Mouse (Mus musculus) hindbrain, postnatal 0 days (tissue): Measurements from ENCODE around the gene Traf4. TPM values are rescaled to one million over a fixed set of nuclear protein-coding genes. Genes with fewer than 3 reads are reported as not detected.

Experiments
- ATAC-seq: fragments of 200-750 bp; cut with Nextera tagmentation; 2 replicates; pipeline ENCODE4 v1.8.0; 2017; ENCODE audit warnings: mild to moderate bottlenecking, moderate TSS enrichment, moderate library complexity
- DNase-seq: peaks from one replicate; pipeline ENCODE4 v3.0.0-alpha.2; 2015; ENCODE audit warnings: low spot score
- H3K27ac ChIP-seq: fragments of 300-500 bp; sonication (generic); 2 replicates; pipeline ENCODE4 v1.5.1; 2014; ENCODE audit warnings: mild to moderate bottlenecking
- H3K27me3 ChIP-seq: fragments of 300-500 bp; sonication (generic); 2 replicates; pipeline ENCODE4 v1.6.1; 2014; ENCODE audit warnings: low read length, mixed read lengths; ENCODE audit not compliant: insufficient read depth
- H3K36me3 ChIP-seq: fragments of 300-500 bp; sonication (generic); 2 replicates; pipeline ENCODE4 v1.6.1; 2014; ENCODE audit warnings: low read length, mixed read lengths; ENCODE audit not compliant: insufficient read depth
- H3K4me1 ChIP-seq: fragments of 300-500 bp; sonication (generic); 2 replicates; pipeline ENCODE4 v1.6.1; 2014; ENCODE audit warnings: antibody characterized with exemption, low read length, mixed read lengths; ENCODE audit not compliant: insufficient read depth
- H3K4me2 ChIP-seq: fragments of 300-500 bp; sonication (generic); 2 replicates; pipeline ENCODE4 v1.6.1; 2014; ENCODE audit warnings: low read depth, mild to moderate bottlenecking, low read length, moderate library complexity, mixed read lengths
- H3K4me3 ChIP-seq: fragments of 300-500 bp; sonication (generic); 2 replicates; pipeline ENCODE4 v1.5.1; 2014; ENCODE audit warnings: low read length
- H3K9ac ChIP-seq: fragments of 300-500 bp; sonication (generic); replicated peaks from 2 replicates; pipeline ENCODE4 v1.6.1; 2014; ENCODE audit warnings: mild to moderate bottlenecking, low read length, moderate library complexity, mixed read lengths
- H3K9me3 ChIP-seq: fragments of 300-500 bp; sonication (generic); 2 replicates; pipeline ENCODE4 v1.6.1; 2016; ENCODE audit warnings: low read length, mixed read lengths
- CTCF ChIP-seq: IDR thresholded peaks from 2 replicates; pipeline ENCODE4 v1.5.1; 2016; ENCODE audit warnings: antibody characterized with exemption, control low read depth, low read depth
- WGBS: fragments of 180-500 bp; shearing (Covaris S2); extraction: QIAGEN DNeasy Blood & Tissue Kit; methylation state at CpG from one replicate; pipeline ENCODE4 v1.1.7; 2014; 5-methylcytosine and 5-hydroxymethylcytosine counted together
- polyA plus RNA-seq: library from polyadenylated mRNA; unstranded; fragments of >200 nt; fragmentation: Nextera tagmentation; extraction: Ambion mirVana; gene quantifications from 2 replicates; pipeline ENCODE4 v1.2.1, GENCODE M21; 2015
- total RNA-seq: library from RNA; depleted of rRNA; stranded (reverse); fragments of >200 nt; gene quantifications from 2 replicates; pipeline ENCODE4 v1.2.3, GENCODE M21; 2014

Traf4 gene
- total and polyA plus RNA-seq, 2 experiments from 2014 or later: 88.7 to 124 TPM

DNA sequence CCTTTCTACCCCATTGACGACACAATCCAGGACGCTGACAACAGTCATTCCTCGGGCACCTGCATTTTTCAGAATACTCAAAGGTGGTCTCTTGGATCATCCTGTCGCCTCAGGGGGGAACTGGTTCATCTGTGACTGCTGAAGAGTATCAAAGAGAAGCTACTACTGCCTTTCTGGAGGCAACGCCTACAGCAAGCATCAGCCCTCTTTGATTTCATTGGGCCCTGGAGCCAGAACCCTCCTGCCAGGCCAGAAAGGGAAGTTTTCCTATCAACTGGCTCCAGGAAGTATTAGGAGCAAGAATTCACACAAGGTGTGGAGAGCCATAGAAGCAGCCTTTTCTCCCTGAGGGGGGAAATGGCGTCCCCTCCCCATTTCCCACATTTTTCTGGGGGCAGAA lies 1.3 kb upstream of the Traf4 start:
- Histone ChIP-seq H3K9me3 (no peaks in the 10 kb centered on the region), H3K27me3 (no peaks in the 10 kb centered on the region), H3K4me3 (no peak overlapping the region), H3K4me2 (no peak overlapping the region), H3K27ac (peak overlapping the region; percentile 98; the same call in 1 of the 2 replicates), H3K4me1 (peaks cover 19% of the 10 kb centered on the region), H3K36me3 (no peaks in the 10 kb centered on the region), H3K9ac (no peak overlapping the region)
- no peak for TF ChIP-seq CTCF
- no peak for ATAC-seq
- DNase-seq: no peak
- 79% methylated on average over 6 of the region's 6 CpGs for WGBS

- ATAC-seq (no peak), DNase-seq (no peak)
- no peaks in the 10 kb centered on the region for H3K9me3 ChIP-seq
- H3K4me1 ChIP-seq: peaks cover 19% of the 10 kb centered on the region
- peak overlapping the region; percentile 98 for H3K27ac ChIP-seq
- no peak for TF ChIP-seq CTCF
- peak overlapping the region; percentile 82 for H3K4me2 ChIP-seq
- H3K4me3 ChIP-seq: peak overlapping the region; percentile 98
- H3K27me3 ChIP-seq: no peaks in the 10 kb centered on the region
- WGBS: 55% methylated on average over 4 of the region's 4 CpGs
- H3K36me3 ChIP-seq: peaks cover under 1% of the 10 kb centered on the region; the same call in 1 of the 2 replicates
- peak overlapping the region; percentile 100 for H3K9ac ChIP-seq
Measured at GRCm38 (mm10) chr11:78166161-78166560, 772 bp upstream of the Traf4 start.

GRCm38 (mm10) chr11:78165761-78166109 lies 346 bp upstream of the Traf4 start:
- peaks cover 19% of the 10 kb centered on the region for H3K4me1 ChIP-seq
- WGBS: 2% methylated on average over 16 of the region's 16 CpGs
- peak overlapping the region; percentile 100 for H3K9ac ChIP-seq
- DNase-seq (peak; percentile 67), ATAC-seq (peak; percentile 25)
- H3K4me3 ChIP-seq: peak overlapping the region; percentile 98
- H3K4me2 ChIP-seq: peak overlapping the region; percentile 82
- no peak for TF ChIP-seq CTCF
- peaks cover 5% of the 10 kb centered on the region for H3K36me3 ChIP-seq
- no peaks in the 10 kb centered on the region for H3K27me3 ChIP-seq
- no peaks in the 10 kb centered on the region for H3K9me3 ChIP-seq
- H3K27ac ChIP-seq: peak overlapping the region; percentile 98

GRCm38 (mm10) chr11:78164604-78164923 lies 825 bp downstream of the Traf4 start:
- no peak for TF ChIP-seq CTCF
- ATAC-seq (0 out of 2 replicates have a peak, but pooled peaks have one; percentile 0), DNase-seq (no peak)
- H3K4me2 ChIP-seq: peak overlapping the region; percentile 82
- H3K4me3 ChIP-seq: peak overlapping the region; percentile 98
- H3K9me3 ChIP-seq: no peaks in the 10 kb centered on the region
- peak overlapping the region; percentile 98 for H3K27ac ChIP-seq
- H3K4me1 ChIP-seq: peaks cover 19% of the 10 kb centered on the region
- H3K27me3 ChIP-seq: no peaks in the 10 kb centered on the region
- peak overlapping the region; percentile 100 for H3K9ac ChIP-seq
- peaks cover 17% of the 10 kb centered on the region for H3K36me3 ChIP-seq
- under 1% methylated on average over 14 of the region's 14 CpGs for WGBS

- H3K9me3 ChIP-seq: no peaks in the 10 kb centered on the region
- H3K4me2 ChIP-seq: peak overlapping the region; percentile 82
- ATAC-seq (peak; percentile 49; the same call in 1 of the 2 replicates), DNase-seq (peak; percentile 71)
- no peaks in the 10 kb centered on the region for H3K27me3 ChIP-seq
- peaks cover 19% of the 10 kb centered on the region for H3K4me1 ChIP-seq
- peak overlapping the region; percentile 100 for H3K9ac ChIP-seq
- H3K4me3 ChIP-seq: peak overlapping the region; percentile 98
- under 1% methylated on average over 22 of the region's 22 CpGs for WGBS
- no peak for TF ChIP-seq CTCF
- peak overlapping the region; percentile 98 for H3K27ac ChIP-seq
- H3K36me3 ChIP-seq: peaks cover 18% of the 10 kb centered on the region
Measured at GRCm38 (mm10) chr11:78163681-78164603, 1.4 kb downstream of the Traf4 start.

DNA sequence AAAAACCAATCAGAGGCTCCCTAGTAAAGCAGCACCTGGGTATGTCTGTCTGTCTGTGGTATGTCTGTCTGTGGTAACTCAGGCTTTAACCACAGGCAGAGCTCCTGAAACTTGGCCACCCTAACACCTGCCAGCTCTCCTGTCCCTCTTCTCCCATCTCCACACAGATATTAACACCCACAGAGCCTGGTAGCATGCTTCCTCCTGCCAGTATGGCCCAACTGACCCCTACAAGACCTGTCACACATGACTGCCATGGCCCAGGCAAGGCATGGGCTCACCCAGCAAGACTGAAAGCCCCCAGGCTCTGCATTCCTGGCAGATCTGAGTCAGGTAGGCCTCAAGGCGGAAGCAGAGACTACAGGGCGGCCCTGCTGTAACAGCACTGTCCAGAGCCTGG lies 2.3 kb downstream of the Traf4 start:
- H3K27ac ChIP-seq: peak overlapping the region; percentile 98
- peak overlapping the region; percentile 100 for H3K9ac ChIP-seq
- H3K4me1 ChIP-seq: peaks cover 19% of the 10 kb centered on the region
- ATAC-seq (no peak), DNase-seq (no peak)
- H3K4me2 ChIP-seq: peak overlapping the region; percentile 82
- peaks cover 27% of the 10 kb centered on the region for H3K36me3 ChIP-seq
- H3K4me3 ChIP-seq: peak overlapping the region; percentile 98
- H3K27me3 ChIP-seq: no peaks in the 10 kb centered on the region
- 71% methylated on average over 2 of the region's 2 CpGs for WGBS
- no peaks in the 10 kb centered on the region for H3K9me3 ChIP-seq
- TF ChIP-seq CTCF: no peak

DNA sequence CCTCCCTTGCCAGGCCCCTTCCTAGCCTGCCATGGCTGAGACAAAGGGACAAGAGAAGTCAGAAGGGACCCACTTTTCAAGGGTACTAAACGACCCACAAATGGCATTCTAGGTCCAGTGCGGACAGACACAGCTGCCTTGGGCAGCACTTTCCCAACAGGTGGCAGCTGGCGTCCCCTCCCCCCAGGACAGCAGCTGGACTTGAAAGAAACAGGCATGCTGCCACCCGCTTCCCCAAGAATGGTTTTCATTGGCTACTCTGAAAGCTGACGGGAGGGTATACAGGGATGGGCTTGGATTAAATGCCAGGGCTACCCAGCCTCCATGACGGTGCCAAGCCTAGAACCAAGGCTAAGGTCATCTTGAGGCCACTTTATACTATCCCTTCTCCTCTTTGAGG lies 2.9 kb downstream of the Traf4 start:
- Histone ChIP-seq H3K9me3 (no peaks in the 10 kb centered on the region), H3K4me3 (peak overlapping the region; percentile 98; the same call in 1 of the 2 replicates), H3K4me2 (peak overlapping the region; percentile 82), H3K4me1 (peaks cover 19% of the 10 kb centered on the region), H3K9ac (no peak overlapping the region; the same call in 1 of the 2 replicates), H3K36me3 (peaks cover 33% of the 10 kb centered on the region), H3K27ac (peak overlapping the region; percentile 98), H3K27me3 (no peaks in the 10 kb centered on the region)
- no peak for TF ChIP-seq CTCF
- WGBS: 15% methylated on average over 6 of the region's 6 CpGs
- DNase-seq (peak; percentile 75), ATAC-seq (0 out of 2 replicates have a peak, but pooled peaks have one; percentile 9)
